Mouse (Mus musculus): ENCODE data around the gene Gpi1.

DNA sequence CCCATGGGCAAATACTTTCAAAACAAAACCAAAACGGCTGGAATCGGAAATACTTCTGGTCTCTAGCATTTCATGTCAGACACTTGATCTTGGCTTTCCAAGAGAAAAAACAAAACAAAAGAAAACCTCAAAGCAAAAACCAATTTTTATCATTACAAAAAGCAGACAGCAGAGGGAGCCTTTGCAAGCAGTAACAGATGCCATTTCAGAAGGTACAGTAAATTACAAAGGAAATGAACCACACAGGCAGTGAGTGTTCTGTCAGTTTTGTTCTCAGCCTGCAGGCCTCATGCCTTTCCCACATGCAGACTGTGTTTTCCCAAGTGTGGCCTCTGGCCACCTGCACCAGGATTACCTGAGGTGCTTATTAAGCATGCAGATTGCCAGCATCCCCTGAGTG is 21.9 kb upstream of the Gpi1 start:
- TF ChIP-seq CTCF (IDR thresholded peaks at IDR 0.05; ENCODE audit: borderline replicate concordance, extremely low read depth, insufficient read depth, insufficient read length) (peak; percentile 17; the same call in 1 of the 2 replicates), POLR2A (IDR thresholded peaks at IDR 0.05; ENCODE audit: borderline replicate concordance, extremely low read depth, insufficient read depth, insufficient read length, poor library complexity, severe bottlenecking) (no peak)

Data from brain, embryonic 14.5 days (tissue).